Mouse (Mus musculus) heart, postnatal 0 days (tissue): ENCODE measurements around the gene Pcbp4. TPM values are rescaled to one million over a fixed set of nuclear protein-coding genes. Genes with fewer than 3 reads are reported as not detected.

Experiments used
- ATAC-seq: fragments of 200-750 bp; cut with Nextera tagmentation; 2 replicates; pipeline ENCODE4 v1.8.0; 2017; ENCODE audit warnings: low read depth, moderate number of reproducible peaks, moderate library complexity; ENCODE audit not compliant: insufficient read depth
- DNase-seq: peaks from one replicate; pipeline ENCODE4 v3.0.0-alpha.2; 2016; ENCODE audit warnings: low spot score
- H3K27ac ChIP-seq: fragments of 300-500 bp; sonication (generic); 2 replicates; pipeline ENCODE4 v1.5.1; 2014; ENCODE audit warnings: low read depth, mild to moderate bottlenecking
- H3K27me3 ChIP-seq: fragments of 300-500 bp; sonication (generic); 2 replicates; pipeline ENCODE4 v1.6.1; 2014; ENCODE audit warnings: low read length, mixed read lengths; ENCODE audit not compliant: control insufficient read depth, insufficient read depth
- H3K36me3 ChIP-seq: fragments of 300-500 bp; sonication (generic); replicated peaks from 2 replicates; pipeline ENCODE4 v1.6.1; 2014; ENCODE audit warnings: low read length, mixed read lengths; ENCODE audit not compliant: control insufficient read depth, insufficient read depth
- H3K4me1 ChIP-seq: fragments of 300-500 bp; sonication (generic); 2 replicates; pipeline ENCODE4 v1.6.1; 2014; ENCODE audit warnings: antibody characterized with exemption; ENCODE audit not compliant: control insufficient read depth, insufficient read depth
- H3K4me2 ChIP-seq: fragments of 300-500 bp; sonication (generic); 2 replicates; pipeline ENCODE4 v1.6.1; 2014; ENCODE audit warnings: low read depth, mild to moderate bottlenecking, low read length, moderate library complexity
- H3K4me3 ChIP-seq: fragments of 300-500 bp; sonication (generic); 2 replicates; pipeline ENCODE4 v1.5.1; 2014; ENCODE audit warnings: low read depth, low read length
- H3K9ac ChIP-seq: fragments of 300-500 bp; sonication (generic); replicated peaks from 2 replicates; pipeline ENCODE4 v1.6.1; 2014; ENCODE audit warnings: low read depth, low read length, mixed read lengths
- H3K9me3 ChIP-seq: fragments of 300-500 bp; sonication (generic); replicated peaks from 2 replicates; pipeline ENCODE4 v1.6.1; 2016; ENCODE audit warnings: low read length; ENCODE audit not compliant: control insufficient read depth
- CTCF ChIP-seq: IDR thresholded peaks from 2 replicates; pipeline ENCODE4 v1.5.1; 2016; ENCODE audit warnings: antibody characterized with exemption, control low read depth, low read depth
- EP300 ChIP-seq: IDR thresholded peaks from 2 replicates; pipeline ENCODE4 v1.6.1; 2016; ENCODE audit warnings: antibody characterized with exemption, low read depth
- WGBS: fragments of 180-500 bp; shearing (Covaris S2); extraction: QIAGEN DNeasy Blood & Tissue Kit; methylation state at CpG from one replicate; pipeline ENCODE4 v1.1.7; 2014; 5-methylcytosine and 5-hydroxymethylcytosine counted together
- polyA plus RNA-seq: library from polyadenylated mRNA; unstranded; fragments of >200 nt; fragmentation: Nextera tagmentation; extraction: Ambion mirVana; gene quantifications from 2 replicates; pipeline ENCODE4 v1.2.1, GENCODE M21; 2015
- total RNA-seq: library from RNA; depleted of rRNA; stranded (reverse); fragments of >200 nt; gene quantifications from 2 replicates; pipeline ENCODE4 v1.2.3, GENCODE M21; 2014; ENCODE audit warnings: low replicate concordance

The Pcbp4 gene
- total and polyA plus RNA-seq, 2 experiments from 2014 or later = 44.1 to 157 TPM

- H3K36me3 ChIP-seq = peaks cover 33% of the 10 kb centered on the region
- no peaks in the 10 kb centered on the region for H3K27me3 ChIP-seq
- TF ChIP-seq EP300 (no peak), CTCF (no peak)
- WGBS = 83% methylated on average over 18 of the region's 18 CpGs
- H3K4me1 ChIP-seq = peaks cover 31% of the 10 kb centered on the region
- H3K9ac ChIP-seq = no peak overlapping the region
- no peak overlapping the region for H3K4me2 ChIP-seq
- no peaks in the 10 kb centered on the region for H3K9me3 ChIP-seq
- H3K4me3 ChIP-seq = no peak overlapping the region
- no peak overlapping the region for H3K27ac ChIP-seq
- no peak for DNase-seq
- ATAC-seq = no peak
Measured at GRCm38 (mm10) chr9:106460401-106461025, 7.4 kb downstream of the Pcbp4 start.

- H3K27me3 ChIP-seq = peaks cover 5% of the 10 kb centered on the region; the same call in 1 of the 2 replicates
- WGBS = 85% methylated on average over 9 of the region's 9 CpGs
- ATAC-seq (no peak), DNase-seq (no peak)
- H3K27ac ChIP-seq = no peak overlapping the region
- no peak overlapping the region for H3K4me3 ChIP-seq
- H3K36me3 ChIP-seq = peaks cover 33% of the 10 kb centered on the region
- no peak for TF ChIP-seq CTCF
- no peak for TF ChIP-seq EP300
- H3K4me1 ChIP-seq = peaks cover 28% of the 10 kb centered on the region
- H3K4me2 ChIP-seq = no peak overlapping the region
- H3K9ac ChIP-seq = no peak overlapping the region
- no peaks in the 10 kb centered on the region for H3K9me3 ChIP-seq
Measured at GRCm38 (mm10) chr9:106461026-106461415, 7.9 kb downstream of the Pcbp4 start.

- TF ChIP-seq EP300 (no peak), CTCF (no peak)
- WGBS = 86% methylated on average over 16 of the region's 16 CpGs
- no peak overlapping the region for H3K9ac ChIP-seq
- H3K4me2 ChIP-seq = no peak overlapping the region
- no peaks in the 10 kb centered on the region for H3K9me3 ChIP-seq
- H3K4me1 ChIP-seq = peaks cover 19% of the 10 kb centered on the region
- H3K4me3 ChIP-seq = no peak overlapping the region
- H3K36me3 ChIP-seq = peaks cover 33% of the 10 kb centered on the region
- ATAC-seq = no peak
- no peak for DNase-seq
- peaks cover 6% of the 10 kb centered on the region; the same call in 1 of the 2 replicates for H3K27me3 ChIP-seq
- H3K27ac ChIP-seq = no peak overlapping the region
Measured at GRCm38 (mm10) chr9:106461641-106462429, 8.7 kb downstream of the Pcbp4 start.

- no peak for DNase-seq
Measured at GRCm38 (mm10) chr9:106462430-106462800, 9.3 kb downstream of the Pcbp4 start.

GRCm38 (mm10) chr9:106463122-106464063 lies 10.3 kb downstream of the Pcbp4 start:
- no peak overlapping the region for H3K4me2 ChIP-seq
- TF ChIP-seq EP300 (no peak), CTCF (no peak)
- H3K9me3 ChIP-seq = no peaks in the 10 kb centered on the region
- no peak overlapping the region for H3K4me3 ChIP-seq
- no peak overlapping the region for H3K27ac ChIP-seq
- H3K4me1 ChIP-seq = peaks cover 11% of the 10 kb centered on the region
- no peak for DNase-seq
- WGBS = 83% methylated on average over 21 of the region's 21 CpGs
- no peak for ATAC-seq
- H3K36me3 ChIP-seq = peaks cover 33% of the 10 kb centered on the region
- H3K27me3 ChIP-seq = peaks cover 6% of the 10 kb centered on the region; the same call in 1 of the 2 replicates
- no peak overlapping the region for H3K9ac ChIP-seq

More at GRCm38 (mm10) chr9:106462430-106462800, 9.3 kb downstream of the Pcbp4 start:
- Histone ChIP-seq H3K27ac (no peak overlapping the region), H3K9me3 (no peaks in the 10 kb centered on the region), H3K36me3 (peaks cover 33% of the 10 kb centered on the region), H3K4me2 (no peak overlapping the region), H3K27me3 (peaks cover 6% of the 10 kb centered on the region; the same call in 1 of the 2 replicates), H3K9ac (no peak overlapping the region), H3K4me1 (peaks cover 14% of the 10 kb centered on the region), H3K4me3 (no peak overlapping the region)
- ATAC-seq = no peak
- TF ChIP-seq EP300 = no peak
- no peak for TF ChIP-seq CTCF
- WGBS = 94% methylated on average over 12 of the region's 12 CpGs
